Mouse (Mus musculus) embryonic fibroblast, embryonic 13.5 days (primary cell): ENCODE results near the gene Tmem121b.

Experiments
- CTCF ChIP-seq: IDR thresholded peaks from 2 replicates; pipeline ENCODE4 v1.5.1; 2011; ENCODE audit warnings: mild to moderate bottlenecking, control low read depth, low read length, moderate library complexity, borderline replicate concordance; ENCODE audit not compliant: insufficient read depth
- POLR2A ChIP-seq: IDR thresholded peaks from 2 replicates; pipeline ENCODE4 v1.6.1; 2011; ENCODE audit warnings: low read depth, mild to moderate bottlenecking, control low read depth, low read length, moderate library complexity

DNA sequence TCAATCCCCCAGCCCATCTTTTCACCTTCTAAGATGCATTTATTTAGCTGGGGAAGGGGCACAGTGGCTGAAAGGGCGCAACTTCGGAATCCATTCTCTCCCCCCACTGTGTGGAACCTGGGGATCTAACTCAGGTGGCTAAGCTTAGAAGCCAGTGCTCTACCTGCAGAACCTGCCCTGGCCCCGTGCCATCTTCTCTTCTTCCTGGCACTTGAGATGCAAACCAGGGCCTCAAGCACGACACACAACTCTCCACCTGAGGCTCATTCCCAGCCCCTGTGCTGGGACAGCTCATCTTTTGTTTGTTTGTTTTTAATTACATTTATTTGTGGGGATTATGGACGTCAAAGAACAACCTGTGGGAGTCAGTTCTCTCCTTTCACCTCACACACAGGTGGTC lies 26.0 kb upstream of the Tmem121b start:
- no peak for TF ChIP-seq CTCF
- TF ChIP-seq POLR2A: no peak
